9 mouse cellular contexts compared by ENCODE assay signal in genomic region chr4:97465932-97466666, GRCm38 (mm10).
DNase-seq lines count a peak whose midpoint lies in the region; ATAC-seq and TF ChIP-seq lines count a peak whose summit lies in the region.
"Had no signal": no experiment of that assay in that cellular context is flagged by ENCODE, and none has a peak within 500 bp of the region (broad histone marks: within the 10 kb centered on the region; RNA-seq: fewer than 3 reads in every experiment).

No protein-coding gene starts in this region.

- no peak overlapping the region for H3K4me3 ChIP-seq in forebrain, postnatal 0 days (ENCODE audit: low read depth, low read length)
- no peak overlapping the region for H3K4me3 ChIP-seq in forebrain, embryonic 16.5 days (replicated peaks; ENCODE audit: low read length)
- H3K4me3 ChIP-seq in ES-E14 (ENCODE audit: insufficient read depth in 1 of 2, low read depth in 1 of 2, low read length in 2 of 2, poor library complexity in 1 of 2, severe bottlenecking in 1 of 2) = no peak overlapping the region
- no peak overlapping the region for H3K4me3 ChIP-seq in midbrain, embryonic 14.5 days (replicated peaks; ENCODE audit: low read depth, low read length)

- no peak for TF ChIP-seq CTCF in forebrain, postnatal 0 days (IDR thresholded peaks at IDR 0.05; ENCODE audit: low read depth)

- ATAC-seq in forebrain, postnatal 0 days = peak; percentile 25; the same call in 1 of the 2 replicates
- ATAC-seq in forebrain, embryonic 16.5 days = no peak
- peak; percentile 66 for ATAC-seq in midbrain, embryonic 14.5 days (ENCODE audit: low FRiP score, low TSS enrichment)

- H3K9me3 ChIP-seq in forebrain, postnatal 0 days (ENCODE audit: low read length) = no peaks in the 10 kb centered on the region
- H3K9me3 ChIP-seq in forebrain, embryonic 16.5 days (ENCODE audit: control insufficient read depth, low read length) = no peaks in the 10 kb centered on the region
- no peaks in the 10 kb centered on the region for H3K9me3 ChIP-seq in ES-E14 (ENCODE audit: control insufficient read depth, insufficient read depth, low read depth, low read length)
- no peaks in the 10 kb centered on the region for H3K9me3 ChIP-seq in midbrain, embryonic 14.5 days (ENCODE audit: control insufficient read depth, low read length)

- H3K4me2 ChIP-seq in forebrain, postnatal 0 days (ENCODE audit: low read depth) = no peak overlapping the region
- no peak overlapping the region for H3K4me2 ChIP-seq in forebrain, embryonic 16.5 days (ENCODE audit: low read length)
- no peak overlapping the region for H3K4me2 ChIP-seq in midbrain, embryonic 14.5 days (ENCODE audit: low read length)

- no peaks in the 10 kb centered on the region for H3K4me1 ChIP-seq in forebrain, postnatal 0 days (ENCODE audit: insufficient read depth)
- H3K4me1 ChIP-seq in forebrain, embryonic 16.5 days (replicated peaks; ENCODE audit: control insufficient read depth, insufficient read depth, low read length) = no peaks in the 10 kb centered on the region
- peaks cover 0 to 4% of the 10 kb centered on the region in 2 experiments; a peak in 1 of 4 replicates for H3K4me1 ChIP-seq in ES-E14 (ENCODE audit: control insufficient read depth in 2 of 2, insufficient read depth in 2 of 2, low read length in 2 of 2, poor library complexity in 1 of 2)
- no peaks in the 10 kb centered on the region for H3K4me1 ChIP-seq in midbrain, embryonic 14.5 days (ENCODE audit: control insufficient read depth, insufficient read depth, low read length)

- DNase-seq in forebrain, postnatal 0 days = peak; percentile 6
- peak; percentile 33 for DNase-seq in ES-E14 (ENCODE audit: low read depth, low spot score)
- DNase-seq in gonadal fat pad, adult 2 months (ENCODE audit: low read depth) = peak; percentile 44
- DNase-seq in midbrain, embryonic 14.5 days = peak; percentile 21
- DNase-seq in gastrocnemius, postnatal 10 days = no peak
- no peak for DNase-seq in adrenal gland, adult 18-20 months (ENCODE audit: low spot score in 2 of 2)
- DNase-seq in kidney, postnatal 4 days = no peak
- DNase-seq: gastrocnemius, postnatal 25 days had no signal

- no peak overlapping the region for H3K27ac ChIP-seq in forebrain, postnatal 0 days (ENCODE audit: low read depth, low read length)
- H3K27ac ChIP-seq in forebrain, embryonic 16.5 days (ENCODE audit: low read length) = no peak overlapping the region
- no peak overlapping the region for H3K27ac ChIP-seq in ES-E14 (ENCODE audit: insufficient read depth, low read depth, low read length, poor library complexity, severe bottlenecking)
- no peak overlapping the region for H3K27ac ChIP-seq in midbrain, embryonic 14.5 days (replicated peaks; ENCODE audit: low read depth, low read length)

- 28% methylated on average over 6 of the region's 6 CpGs for WGBS in forebrain, postnatal 0 days
- 40% methylated on average over 6 of the region's 6 CpGs for WGBS in forebrain, embryonic 16.5 days
- 36% methylated on average over 6 of the region's 6 CpGs for WGBS in midbrain, embryonic 14.5 days

- H3K9ac ChIP-seq in forebrain, postnatal 0 days = no peak overlapping the region
- H3K9ac ChIP-seq in forebrain, embryonic 16.5 days (replicated peaks; ENCODE audit: low read depth, low read length) = no peak overlapping the region
- H3K9ac ChIP-seq in ES-E14 (ENCODE audit: insufficient read depth, low read depth, low read length, poor library complexity, severe bottlenecking) = no peak overlapping the region
- no peak overlapping the region for H3K9ac ChIP-seq in midbrain, embryonic 14.5 days (replicated peaks; ENCODE audit: low read length)

- H3K27me3 ChIP-seq in forebrain, postnatal 0 days (ENCODE audit: insufficient read depth, low read length) = no peaks in the 10 kb centered on the region
- H3K27me3 ChIP-seq in forebrain, embryonic 16.5 days (replicated peaks; ENCODE audit: control insufficient read depth, insufficient read depth, low read length) = no peaks in the 10 kb centered on the region
- no peaks in the 10 kb centered on the region for H3K27me3 ChIP-seq in midbrain, embryonic 14.5 days (ENCODE audit: control insufficient read depth, insufficient read depth, low read length)

- no peaks in the 10 kb centered on the region for H3K36me3 ChIP-seq in forebrain, postnatal 0 days (ENCODE audit: insufficient read depth)
- no peaks in the 10 kb centered on the region for H3K36me3 ChIP-seq in forebrain, embryonic 16.5 days (ENCODE audit: control insufficient read depth, insufficient read depth)
- H3K36me3 ChIP-seq in ES-E14 (ENCODE audit: control insufficient read depth, insufficient read depth, low read length, poor library complexity, severe bottlenecking) = no peaks in the 10 kb centered on the region
- H3K36me3 ChIP-seq in midbrain, embryonic 14.5 days (ENCODE audit: control insufficient read depth, insufficient read depth, low read length) = no peaks in the 10 kb centered on the region

- in situ Hi-C loops in ES-E14 (cut with MboI; ENCODE audit: low sequenced_read_pairs in 2 of 2, unreplicated experiment in 2 of 2) = no loop called here

TF ChIP-seq in ES-E14, 5 proteins besides CTCF, POLR2A, EP300 and RAD21:
- TF ChIP-seq HCFC1 (IDR thresholded peaks at IDR 0.05; ENCODE audit: borderline replicate concordance, insufficient read depth, low read length) (no peak), MAFK (IDR thresholded peaks at IDR 0.05; ENCODE audit: insufficient read depth, low read depth, low read length) (no peak), ZNF384 (IDR thresholded peaks at IDR 0.05; ENCODE audit: low read depth, low read length) (no peak), ZC3H11A (IDR thresholded peaks at IDR 0.05; ENCODE audit: borderline replicate concordance, low read depth, low read length) (no peak), CHD2 (IDR thresholded peaks at IDR 0.05; ENCODE audit: low read depth, low read length) (no peak)

Comparison
In these comparisons a context has a peak if more than half of its experiments do, and no peak if none do; other contexts are left out.
1. DNase-seq: peak in forebrain, postnatal 0 days (single experiment), ES-E14 (single experiment), gonadal fat pad, adult 2 months (single experiment) and midbrain, embryonic 14.5 days (single experiment); none in gastrocnemius, postnatal 10 days (single experiment), adrenal gland, adult 18-20 months (0 of 2) and kidney, postnatal 4 days (0 of 2).